Mouse (Mus musculus) natural killer cell, adult 2 months (primary cell): ENCODE results near the gene Gm20479.

Experiments
- DNase-seq, 2 experiments: peaks; one replicate each; pipeline ENCODE4 v3.0.0; 2022; ENCODE audit warnings: low spot score in 2 of 2

Gene Gm20479

GRCm38 (mm10) chr7:27356861-27357594 lies at the start of gene Gm20479:
TSS of gene Gm20479 (minus strand) at chr7:27357419.
- no peak for DNase-seq

GRCm38 (mm10) chr7:27406481-27406880 lies 49.3 kb upstream of the Gm20479 start:
- no peak for DNase-seq

GRCm38 (mm10) chr7:27404203-27404942 lies 47.2 kb upstream of the Gm20479 start:
- no peak for DNase-seq

GRCm38 (mm10) chr7:27402675-27403074 lies 45.5 kb upstream of the Gm20479 start:
- DNase-seq = peak; percentile 19 to 54

- no peak for DNase-seq
These were observed 43.3 kb upstream of the Gm20479 start for GRCm38 (mm10) chr7:27400545-27400944.

- peak; percentile 19 to 46 for DNase-seq
These were observed 40.1 kb upstream of the Gm20479 start for GRCm38 (mm10) chr7:27397048-27397949.

GRCm38 (mm10) chr7:27396184-27397047 lies 39.2 kb upstream of the Gm20479 start:
- no peak for DNase-seq

- DNase-seq = no peak
These were observed 38.4 kb upstream of the Gm20479 start for GRCm38 (mm10) chr7:27395521-27396183.

GRCm38 (mm10) chr7:27391416-27391815 lies 34.2 kb upstream of the Gm20479 start:
- no peak for DNase-seq

- no peak for DNase-seq
These were observed 32.0 kb upstream of the Gm20479 start for GRCm38 (mm10) chr7:27389213-27389612.

GRCm38 (mm10) chr7:27384731-27385130 lies 27.5 kb upstream of the Gm20479 start:
- DNase-seq = peak; percentile 34 to 67

- no peak for DNase-seq
These were observed 26.9 kb upstream of the Gm20479 start for GRCm38 (mm10) chr7:27384134-27384533.

GRCm38 (mm10) chr7:27383233-27383632 lies 26.0 kb upstream of the Gm20479 start:
- no peak for DNase-seq

GRCm38 (mm10) chr7:27381560-27381959 lies 24.3 kb upstream of the Gm20479 start:
- DNase-seq = no peak

- DNase-seq = no peak
These were observed 23.8 kb upstream of the Gm20479 start for GRCm38 (mm10) chr7:27381009-27381408.

GRCm38 (mm10) chr7:27379836-27380235 lies 22.6 kb upstream of the Gm20479 start:
- DNase-seq = no peak

- DNase-seq = no peak
These were observed 21.2 kb upstream of the Gm20479 start for GRCm38 (mm10) chr7:27378431-27378830.

GRCm38 (mm10) chr7:27375274-27375673 lies 18.1 kb upstream of the Gm20479 start:
- no peak for DNase-seq

GRCm38 (mm10) chr7:27371715-27372462 lies 14.7 kb upstream of the Gm20479 start:
- no peak for DNase-seq

- DNase-seq = no peak
These were observed 11.9 kb upstream of the Gm20479 start for GRCm38 (mm10) chr7:27369111-27369510.
